Mouse (Mus musculus) heart, adult 2 months (tissue): ENCODE measurements at regions not wholly inside any gene's neighbourhood (a gene's known extent, or its start where the extent isn't known, plus 50 kb on each side); places are given as distances from the start of the nearest gene placed in this dataset.

ENCODE experiments used
- CTCF ChIP-seq: fragments of 200-600 bp; IDR thresholded peaks from 2 replicates; pipeline ENCODE4 v1.8.1; 2022; ENCODE audit warnings: antibody characterized with exemption, mild to moderate bottlenecking, moderate library complexity
- EP300 ChIP-seq: fragments of 200-500 bp; IDR thresholded peaks from 2 replicates; pipeline ENCODE4 v1.6.1; 2011; ENCODE audit warnings: low read depth, low read length, control low read depth; ENCODE audit not compliant: insufficient read depth
- POLR2A ChIP-seq: fragments of 200-500 bp; IDR thresholded peaks from 2 replicates; pipeline ENCODE4 v1.6.1; 2011; ENCODE audit warnings: mild to moderate bottlenecking, low read depth, low read length, control low read depth; ENCODE audit not compliant: insufficient read depth

DNA sequence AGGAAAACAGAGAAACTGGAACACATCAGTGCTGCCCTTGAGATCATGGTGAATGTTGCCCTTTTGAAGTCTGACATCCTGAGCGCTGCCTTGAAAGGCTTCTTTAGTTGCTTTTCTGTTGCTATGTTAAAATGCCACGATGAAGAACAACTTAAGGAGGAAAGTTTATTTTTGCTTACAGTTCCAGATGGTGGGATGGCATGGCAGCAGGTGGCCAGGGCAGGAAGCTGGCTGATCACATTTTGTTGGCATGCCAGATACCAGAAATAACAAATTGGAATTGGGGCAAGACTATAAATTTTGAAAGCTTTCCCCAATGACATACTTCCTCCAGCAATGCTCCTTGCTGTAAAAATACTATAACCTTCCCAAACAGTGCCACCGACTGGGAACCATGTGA is 334.9 kb upstream of the B3gat1 start:
- TF ChIP-seq CTCF (no peak), EP300 (no peak), POLR2A (no peak)
